Mouse (Mus musculus): ENCODE data around the gene Fgf14. TPM values are rescaled to one million over a fixed set of nuclear protein-coding genes. Genes with fewer than 3 reads are reported as not detected.

The Fgf14 gene
- total and polyA plus RNA-seq, 2 experiments from 2014 or later = 0.08 to 1.9 TPM

DNA sequence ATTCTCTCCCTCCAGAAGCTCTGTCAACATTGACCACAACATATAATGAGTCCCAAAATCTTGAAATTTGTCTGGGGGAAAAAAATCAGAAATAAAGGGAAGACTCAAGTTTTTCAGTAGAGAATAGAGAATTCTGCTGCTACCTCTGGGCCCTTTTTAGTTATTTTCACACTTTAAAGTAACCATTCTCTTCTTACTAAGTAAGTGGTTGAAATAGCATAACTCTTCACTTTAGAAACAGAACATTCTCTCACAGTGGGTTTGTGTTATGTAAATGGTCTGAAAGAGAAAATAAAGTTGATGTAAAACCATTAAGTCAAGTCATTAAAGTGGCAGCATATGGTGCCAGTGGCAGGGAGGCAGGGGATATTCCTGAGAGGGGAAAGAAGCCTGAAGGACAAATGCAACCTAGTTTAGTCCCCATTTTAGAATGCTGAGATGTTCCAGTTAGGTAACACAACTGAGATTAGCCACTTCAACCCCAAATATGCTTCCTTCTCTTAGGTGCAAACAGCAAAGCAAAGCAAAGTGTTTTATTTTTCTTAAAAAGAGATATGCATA lies 398.5 kb downstream of the Fgf14 start:
- ATAC-seq (ENCODE audit: insufficient read depth, low read depth) = no peak

DNA sequence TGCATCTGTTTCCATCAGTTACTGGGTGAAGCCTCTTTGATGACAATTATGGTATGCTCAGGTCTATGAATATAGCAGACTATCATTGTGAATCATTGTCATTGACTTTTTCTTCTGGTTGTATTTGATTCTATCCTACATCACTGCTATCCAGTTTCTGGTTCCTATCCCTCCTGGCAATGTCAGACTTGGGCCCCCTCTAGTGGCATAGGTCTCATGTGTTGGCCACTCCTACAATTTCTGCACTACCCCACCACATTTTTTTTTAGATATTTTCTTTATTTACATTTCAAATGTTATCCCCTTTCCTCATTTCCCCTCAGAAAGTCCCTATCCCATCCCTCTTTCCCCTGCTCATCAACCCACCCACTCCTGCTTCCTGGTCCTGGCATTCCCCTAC lies 409.9 kb downstream of the Fgf14 start:
- Histone ChIP-seq H3K4me1 (ENCODE audit: control insufficient read depth, insufficient read depth) (no peaks in the 10 kb centered on the region), H3K4me3 (ENCODE audit: low read depth, low read length) (no peak overlapping the region)

More for the DNA sequence above, 398.5 kb downstream of the Fgf14 start:
- Histone ChIP-seq H3K36me3 (replicated peaks; ENCODE audit: control insufficient read depth, insufficient read depth, low read length) (no peaks in the 10 kb centered on the region), H3K27ac (ENCODE audit: low read depth) (no peak overlapping the region), H3K9ac (replicated peaks; ENCODE audit: low read depth, low read length) (no peak overlapping the region), H3K9me3 (replicated peaks; ENCODE audit: control insufficient read depth, low read length) (no peaks in the 10 kb centered on the region), H3K4me2 (ENCODE audit: low read depth, low read length) (no peak overlapping the region), H3K4me3 (ENCODE audit: low read depth, low read length) (no peak overlapping the region), H3K4me1 (ENCODE audit: control insufficient read depth, insufficient read depth) (no peaks in the 10 kb centered on the region), H3K27me3 (ENCODE audit: control insufficient read depth, insufficient read depth, low read length) (no peaks in the 10 kb centered on the region)
- no peak for TF ChIP-seq EP300 (IDR thresholded peaks at IDR 0.05; ENCODE audit: low read depth)
- no peak for TF ChIP-seq CTCF (IDR thresholded peaks at IDR 0.05; ENCODE audit: low read depth)
- no peak for DNase-seq (ENCODE audit: low spot score)

DNA sequence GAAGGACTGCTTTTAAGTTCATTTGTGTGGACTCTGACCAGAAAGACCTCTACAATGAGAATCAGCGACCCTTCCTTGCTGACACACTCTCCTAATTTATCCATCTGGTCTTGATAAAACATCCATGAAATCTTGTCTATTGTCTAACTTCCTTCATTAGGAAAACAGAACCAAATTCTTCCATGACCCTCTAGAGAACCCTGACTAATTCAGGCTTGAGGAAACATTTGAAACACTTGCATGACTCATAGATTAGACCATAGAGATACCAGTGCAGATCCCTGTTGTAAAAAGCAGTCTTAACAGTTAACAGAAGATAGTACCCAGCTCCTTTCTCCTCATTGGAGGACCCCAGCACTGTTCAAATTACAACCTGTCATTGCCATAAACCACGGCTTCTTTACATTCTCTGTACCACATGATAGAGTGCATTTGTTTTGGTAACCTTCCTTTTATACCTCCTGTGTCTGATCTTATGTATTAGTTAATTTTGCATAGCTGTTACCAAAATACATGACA lies 412.3 kb downstream of the Fgf14 start:
- 16% methylated on average over 2 of the region's 2 CpGs for WGBS

More for the DNA sequence above, 409.9 kb downstream of the Fgf14 start:
- Histone ChIP-seq H3K27ac (ENCODE audit: low read depth) (no peak overlapping the region), H3K4me2 (ENCODE audit: low read depth, low read length) (no peak overlapping the region), H3K9ac (replicated peaks; ENCODE audit: low read depth, low read length) (no peak overlapping the region), H3K36me3 (replicated peaks; ENCODE audit: control insufficient read depth, insufficient read depth, low read length) (no peaks in the 10 kb centered on the region), H3K9me3 (replicated peaks; ENCODE audit: control insufficient read depth, low read length) (no peaks in the 10 kb centered on the region), H3K27me3 (ENCODE audit: control insufficient read depth, insufficient read depth, low read length) (no peaks in the 10 kb centered on the region)
- TF ChIP-seq EP300 (IDR thresholded peaks at IDR 0.05; ENCODE audit: low read depth) = no peak
- TF ChIP-seq CTCF (IDR thresholded peaks at IDR 0.05; ENCODE audit: low read depth) = peak; percentile 11; the same call in 1 of the 2 replicates
- DNase-seq (ENCODE audit: low spot score) = no peak
- ATAC-seq (ENCODE audit: insufficient read depth, low read depth) = no peak

DNA sequence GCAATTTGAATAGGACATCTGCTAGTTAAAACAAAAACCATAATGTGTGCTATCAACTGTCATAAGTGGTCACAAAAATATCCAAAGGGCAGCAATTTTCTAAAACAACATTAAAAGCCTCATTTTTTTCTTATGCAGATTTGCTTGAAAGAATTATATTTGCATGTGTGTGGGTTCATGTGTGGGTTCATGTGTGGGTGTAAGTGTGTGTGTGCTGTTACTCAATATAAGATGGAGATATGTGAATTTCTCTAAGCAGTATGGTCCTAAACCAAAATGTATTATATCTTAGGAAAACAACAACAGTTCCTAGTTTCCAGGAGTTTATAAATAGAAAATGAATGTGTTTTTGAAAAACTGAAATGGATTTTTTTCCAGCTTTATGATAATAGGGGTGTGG lies 413.7 kb downstream of the Fgf14 start:
- H3K9ac ChIP-seq (replicated peaks; ENCODE audit: low read depth, low read length) = no peak overlapping the region
- no peak overlapping the region for H3K4me2 ChIP-seq (ENCODE audit: low read depth, low read length)
- no peak for ATAC-seq (ENCODE audit: insufficient read depth, low read depth)
- TF ChIP-seq EP300 (IDR thresholded peaks at IDR 0.05; ENCODE audit: low read depth) = no peak
- TF ChIP-seq CTCF (IDR thresholded peaks at IDR 0.05; ENCODE audit: low read depth) = no peak
- no peaks in the 10 kb centered on the region for H3K9me3 ChIP-seq (replicated peaks; ENCODE audit: control insufficient read depth, low read length)
- no peak overlapping the region for H3K27ac ChIP-seq (ENCODE audit: low read depth)
- no peaks in the 10 kb centered on the region for H3K36me3 ChIP-seq (replicated peaks; ENCODE audit: control insufficient read depth, insufficient read depth, low read length)
- no peaks in the 10 kb centered on the region for H3K27me3 ChIP-seq (ENCODE audit: control insufficient read depth, insufficient read depth, low read length)
- no peak overlapping the region for H3K4me3 ChIP-seq (ENCODE audit: low read depth, low read length)
- no peaks in the 10 kb centered on the region for H3K4me1 ChIP-seq (ENCODE audit: control insufficient read depth, insufficient read depth)
- no peak for DNase-seq (ENCODE audit: low spot score)

More for the DNA sequence above, 412.3 kb downstream of the Fgf14 start:
- DNase-seq (ENCODE audit: low spot score) (no peak), ATAC-seq (ENCODE audit: insufficient read depth, low read depth) (no peak)
- no peak overlapping the region for H3K4me3 ChIP-seq (ENCODE audit: low read depth, low read length)
- H3K4me2 ChIP-seq (ENCODE audit: low read depth, low read length) = no peak overlapping the region
- H3K4me1 ChIP-seq (ENCODE audit: control insufficient read depth, insufficient read depth) = no peaks in the 10 kb centered on the region
- H3K36me3 ChIP-seq (replicated peaks; ENCODE audit: control insufficient read depth, insufficient read depth, low read length) = no peaks in the 10 kb centered on the region
- no peaks in the 10 kb centered on the region for H3K27me3 ChIP-seq (ENCODE audit: control insufficient read depth, insufficient read depth, low read length)
- H3K9ac ChIP-seq (replicated peaks; ENCODE audit: low read depth, low read length) = no peak overlapping the region
- TF ChIP-seq CTCF (IDR thresholded peaks at IDR 0.05; ENCODE audit: low read depth) (no peak), EP300 (IDR thresholded peaks at IDR 0.05; ENCODE audit: low read depth) (no peak)
- H3K27ac ChIP-seq (ENCODE audit: low read depth) = no peak overlapping the region
- no peaks in the 10 kb centered on the region for H3K9me3 ChIP-seq (replicated peaks; ENCODE audit: control insufficient read depth, low read length)

DNA sequence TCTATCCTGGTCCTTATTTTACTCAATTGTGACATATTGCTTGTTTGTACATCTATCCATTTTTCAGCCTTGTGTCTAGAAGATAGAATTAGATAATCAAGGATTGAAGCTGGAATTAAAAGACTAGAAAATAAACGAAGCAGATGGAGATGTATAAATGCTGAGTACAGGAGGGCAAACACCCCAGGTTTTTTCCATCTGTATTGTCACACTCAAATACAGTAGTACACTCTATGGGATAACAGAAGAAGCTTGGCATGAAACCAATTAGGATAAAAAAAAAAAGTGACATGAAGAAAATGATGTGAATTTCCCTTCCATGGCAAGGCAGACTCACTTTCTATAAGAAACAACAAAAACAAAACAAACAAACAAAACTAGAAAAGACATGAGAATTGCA lies 429.4 kb downstream of the Fgf14 start:
- Histone ChIP-seq H3K9ac (replicated peaks; ENCODE audit: low read depth, low read length) (no peak overlapping the region), H3K9me3 (replicated peaks; ENCODE audit: control insufficient read depth, low read length) (no peaks in the 10 kb centered on the region), H3K36me3 (replicated peaks; ENCODE audit: control insufficient read depth, insufficient read depth, low read length) (no peaks in the 10 kb centered on the region), H3K4me3 (ENCODE audit: low read depth, low read length) (no peak overlapping the region), H3K27me3 (ENCODE audit: control insufficient read depth, insufficient read depth, low read length) (no peaks in the 10 kb centered on the region), H3K4me1 (ENCODE audit: control insufficient read depth, insufficient read depth) (no peaks in the 10 kb centered on the region), H3K4me2 (ENCODE audit: low read depth, low read length) (no peak overlapping the region), H3K27ac (ENCODE audit: low read depth) (no peak overlapping the region)
- no peak for ATAC-seq (ENCODE audit: insufficient read depth, low read depth)
- no peak for DNase-seq (ENCODE audit: low spot score)
- TF ChIP-seq CTCF (IDR thresholded peaks at IDR 0.05; ENCODE audit: low read depth) (no peak), EP300 (IDR thresholded peaks at IDR 0.05; ENCODE audit: low read depth) (no peak)
- WGBS = 55% methylated on average over 1 of the region's 1 CpGs

DNA sequence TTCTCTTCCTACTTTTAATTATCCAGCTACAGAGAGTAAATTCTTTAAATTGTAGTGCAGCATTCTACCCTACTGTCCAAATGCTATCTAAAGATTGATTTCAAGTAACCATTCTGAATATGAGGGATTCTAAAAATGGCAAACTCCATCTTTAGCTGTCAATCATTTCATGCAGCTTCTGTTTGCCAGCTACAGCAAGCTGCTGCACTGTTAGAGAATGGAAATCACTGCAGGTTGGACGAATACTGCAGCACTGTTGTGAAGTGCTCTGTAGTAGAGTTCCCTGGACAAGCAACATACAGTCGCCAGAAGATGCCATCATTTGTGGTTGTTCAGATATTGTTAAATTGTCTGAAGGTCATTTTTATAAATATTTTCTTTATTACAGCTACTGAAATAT lies 453.5 kb downstream of the Fgf14 start:
- no peak overlapping the region for H3K4me2 ChIP-seq (ENCODE audit: low read depth, low read length)
- H3K4me1 ChIP-seq (ENCODE audit: control insufficient read depth, insufficient read depth) = no peaks in the 10 kb centered on the region
- TF ChIP-seq CTCF (IDR thresholded peaks at IDR 0.05; ENCODE audit: low read depth) = no peak
- TF ChIP-seq EP300 (IDR thresholded peaks at IDR 0.05; ENCODE audit: low read depth) = no peak
- no peaks in the 10 kb centered on the region for H3K9me3 ChIP-seq (replicated peaks; ENCODE audit: control insufficient read depth, low read length)
- no peaks in the 10 kb centered on the region for H3K27me3 ChIP-seq (ENCODE audit: control insufficient read depth, insufficient read depth, low read length)
- no peak for ATAC-seq (ENCODE audit: insufficient read depth, low read depth)
- WGBS = 47% methylated on average over 2 of the region's 2 CpGs
- no peak overlapping the region for H3K27ac ChIP-seq (ENCODE audit: low read depth)
- no peak overlapping the region for H3K4me3 ChIP-seq (ENCODE audit: low read depth, low read length)
- no peaks in the 10 kb centered on the region for H3K36me3 ChIP-seq (replicated peaks; ENCODE audit: control insufficient read depth, insufficient read depth, low read length)
- DNase-seq (ENCODE audit: low spot score) = no peak
- no peak overlapping the region for H3K9ac ChIP-seq (replicated peaks; ENCODE audit: low read depth, low read length)
